Mouse (Mus musculus) liver, postnatal 0 days (tissue): ENCODE measurements at regions not wholly inside any gene's neighbourhood (a gene's known extent, or its start where the extent isn't known, plus 50 kb on each side); places are given as distances from the start of the nearest gene placed in this dataset.
A peak's percentile ranks its signal among the peaks of the same experiment; 100 is the strongest.

Experiments
- ATAC-seq: fragments of 200-750 bp; cut with Nextera tagmentation; 2 replicates; pipeline ENCODE4 v1.8.0; 2017; ENCODE audit warnings: mild to moderate bottlenecking, moderate library complexity
- DNase-seq: peaks from one replicate; pipeline ENCODE4 v3.0.0-alpha.2; 2016
- H3K27ac ChIP-seq: fragments of 300-500 bp; sonication (generic); 2 replicates; pipeline ENCODE4 v1.5.1; 2014; ENCODE audit warnings: antibody characterized with exemption, moderate library complexity, mild to moderate bottlenecking, low read depth
- H3K27me3 ChIP-seq: fragments of 300-500 bp; sonication (generic); 2 replicates; pipeline ENCODE4 v1.6.1; 2014; ENCODE audit warnings: low read length, control low read depth, mixed read lengths; ENCODE audit not compliant: insufficient read depth
- H3K36me3 ChIP-seq: fragments of 300-500 bp; sonication (generic); replicated peaks from 2 replicates; pipeline ENCODE4 v1.6.1; 2014; ENCODE audit warnings: mild to moderate bottlenecking, control low read depth, low read length, moderate library complexity, mixed read lengths; ENCODE audit not compliant: insufficient read depth
- H3K4me1 ChIP-seq: fragments of 300-500 bp; sonication (generic); 2 replicates; pipeline ENCODE4 v1.6.1; 2014; ENCODE audit warnings: antibody characterized with exemption, mild to moderate bottlenecking, control low read depth; ENCODE audit not compliant: insufficient read depth
- H3K4me2 ChIP-seq: fragments of 300-500 bp; sonication (generic); 2 replicates; pipeline ENCODE4 v1.6.1; 2014; ENCODE audit warnings: low read depth, mild to moderate bottlenecking, low read length, moderate library complexity, mixed read lengths
- H3K4me3 ChIP-seq: fragments of 300-500 bp; sonication (generic); 2 replicates; pipeline ENCODE4 v1.5.1; 2014; ENCODE audit warnings: low read depth, low read length
- H3K9ac ChIP-seq: fragments of 300-500 bp; sonication (generic); replicated peaks from 2 replicates; pipeline ENCODE4 v1.6.1; 2014; ENCODE audit warnings: mild to moderate bottlenecking, moderate library complexity
- H3K9me3 ChIP-seq: fragments of 300-500 bp; sonication (generic); 2 replicates; pipeline ENCODE4 v1.6.1; 2016; ENCODE audit warnings: mild to moderate bottlenecking, control low read depth, low read length, mixed read lengths
- CTCF ChIP-seq: sonication (generic); IDR thresholded peaks from 2 replicates; pipeline ENCODE4 v1.5.1; 2016; ENCODE audit warnings: antibody characterized with exemption, low read depth
- EP300 ChIP-seq: IDR thresholded peaks from 2 replicates; pipeline ENCODE4 v1.6.1; 2016; ENCODE audit warnings: antibody characterized with exemption, low read depth, mild to moderate bottlenecking
- WGBS: fragments of 180-500 bp; shearing (Covaris S2); extraction: QIAGEN DNeasy Blood & Tissue Kit; methylation state at CpG from one replicate; pipeline ENCODE4 v1.1.7; 2014; ENCODE audit not compliant: insufficient replicate concordance; 5-methylcytosine and 5-hydroxymethylcytosine counted together

GRCm38 (mm10) chr13:103561795-103562705, 212.4 kb downstream of the Srek1 start:
- Histone ChIP-seq H3K27ac (no peak overlapping the region), H3K9me3 (no peaks in the 10 kb centered on the region), H3K4me2 (no peak overlapping the region), H3K4me3 (no peak overlapping the region), H3K4me1 (no peaks in the 10 kb centered on the region), H3K36me3 (no peaks in the 10 kb centered on the region), H3K27me3 (no peaks in the 10 kb centered on the region), H3K9ac (no peak overlapping the region)
- ATAC-seq, result no peak
- 81% methylated on average over 26 of the region's 26 CpGs for WGBS
- TF ChIP-seq CTCF (no peak), EP300 (no peak)
- no peak for DNase-seq

DNA sequence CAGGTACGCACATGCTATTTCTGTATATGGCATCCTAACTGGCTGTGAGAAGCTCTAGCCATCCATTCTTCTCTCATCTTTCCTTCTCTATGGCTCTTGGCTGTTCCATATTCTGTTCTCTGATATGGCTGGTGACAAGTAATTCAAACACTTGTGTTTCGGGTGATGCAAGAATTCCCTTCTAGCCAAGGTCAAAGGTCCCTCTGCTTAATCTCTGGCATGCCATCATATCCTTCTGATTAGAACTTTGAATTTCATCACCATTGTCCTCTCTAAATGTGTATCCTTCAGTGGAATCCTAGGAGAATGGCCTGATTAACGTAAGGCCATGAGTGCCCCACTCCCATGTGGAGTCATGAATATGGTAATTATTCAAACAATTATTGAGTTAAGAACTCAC, 215.5 kb downstream of the Srek1 start:
- ATAC-seq, result no peak

GRCm38 (mm10) chr13:103539577-103539976, 205.3 kb upstream of the Mast4 start:
- Histone ChIP-seq H3K9me3 (no peaks in the 10 kb centered on the region), H3K4me2 (no peak overlapping the region), H3K4me3 (no peak overlapping the region), H3K27me3 (no peaks in the 10 kb centered on the region), H3K9ac (no peak overlapping the region), H3K36me3 (no peaks in the 10 kb centered on the region), H3K27ac (no peak overlapping the region), H3K4me1 (no peaks in the 10 kb centered on the region)
- ATAC-seq, result no peak
- no peak for DNase-seq
- WGBS, result 78% methylated on average over 10 of the region's 10 CpGs
- no peak for TF ChIP-seq CTCF

More for the DNA sequence above, 215.5 kb downstream of the Srek1 start:
- no peaks in the 10 kb centered on the region for H3K4me1 ChIP-seq
- no peak overlapping the region for H3K27ac ChIP-seq
- DNase-seq, result no peak
- no peak overlapping the region for H3K4me3 ChIP-seq
- TF ChIP-seq CTCF (no peak), EP300 (no peak)
- no peak overlapping the region for H3K9ac ChIP-seq
- no peaks in the 10 kb centered on the region for H3K36me3 ChIP-seq
- 75% methylated on average over 3 of the region's 3 CpGs for WGBS
- no peaks in the 10 kb centered on the region for H3K27me3 ChIP-seq
- no peak overlapping the region for H3K4me2 ChIP-seq
- H3K9me3 ChIP-seq, result no peaks in the 10 kb centered on the region

DNA sequence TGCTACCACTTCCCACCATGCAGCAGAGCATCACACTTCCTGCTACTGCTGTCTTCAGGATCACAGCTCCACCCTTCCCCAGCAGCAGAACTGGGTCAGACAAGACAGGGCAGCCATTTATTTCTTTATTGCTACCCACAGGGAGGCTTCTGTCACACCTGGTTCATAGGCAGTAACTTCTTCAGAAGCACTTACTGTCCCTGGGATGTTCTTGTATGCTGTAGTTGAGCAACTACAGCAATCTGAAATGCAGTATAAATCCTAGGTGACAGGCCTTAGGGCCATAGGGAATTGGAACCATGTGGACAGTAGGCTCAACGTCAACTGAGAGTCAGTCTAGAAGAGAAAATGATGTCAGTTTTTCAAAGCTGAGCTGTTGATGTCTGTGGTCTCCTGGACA, 179.5 kb upstream of the Mast4 start:
- Histone ChIP-seq H3K27ac (no peak overlapping the region), H3K4me3 (no peak overlapping the region), H3K9ac (no peak overlapping the region), H3K4me2 (no peak overlapping the region), H3K27me3 (no peaks in the 10 kb centered on the region), H3K9me3 (no peaks in the 10 kb centered on the region), H3K36me3 (no peaks in the 10 kb centered on the region), H3K4me1 (no peaks in the 10 kb centered on the region)
- TF ChIP-seq EP300 (no peak), CTCF (no peak)
- no peak for ATAC-seq
- WGBS, result 60% methylated on average over 1 of the region's 1 CpGs
- no peak for DNase-seq

- WGBS, result 71% methylated on average over 7 of the region's 7 CpGs
- TF ChIP-seq EP300 (no peak), CTCF (no peak)
- H3K27me3 ChIP-seq, result no peaks in the 10 kb centered on the region
- no peaks in the 10 kb centered on the region for H3K36me3 ChIP-seq
- H3K9ac ChIP-seq, result no peak overlapping the region
- H3K4me3 ChIP-seq, result no peak overlapping the region
- DNase-seq (no peak), ATAC-seq (no peak)
- no peak overlapping the region for H3K4me2 ChIP-seq
- no peaks in the 10 kb centered on the region for H3K9me3 ChIP-seq
- H3K27ac ChIP-seq, result no peak overlapping the region
- no peaks in the 10 kb centered on the region for H3K4me1 ChIP-seq
Measured at GRCm38 (mm10) chr13:103512476-103512875, 178.2 kb upstream of the Mast4 start.

- H3K9me3 ChIP-seq, result no peaks in the 10 kb centered on the region
- DNase-seq (no peak), ATAC-seq (no peak)
- H3K9ac ChIP-seq, result no peak overlapping the region
- H3K27me3 ChIP-seq, result no peaks in the 10 kb centered on the region
- H3K36me3 ChIP-seq, result no peaks in the 10 kb centered on the region
- WGBS, result 31% methylated on average over 7 of the region's 7 CpGs
- TF ChIP-seq EP300, result no peak
- peak; percentile 28 for TF ChIP-seq CTCF
- H3K4me3 ChIP-seq, result no peak overlapping the region
- H3K27ac ChIP-seq, result no peak overlapping the region
- no peak overlapping the region for H3K4me2 ChIP-seq
- H3K4me1 ChIP-seq, result no peaks in the 10 kb centered on the region
Measured at GRCm38 (mm10) chr13:103504987-103505386, 170.7 kb upstream of the Mast4 start.
